Mouse (Mus musculus): ENCODE results near the gene Sulf2. TPM values are rescaled to one million over a fixed set of nuclear protein-coding genes. Genes with fewer than 3 reads are reported as not detected.

Gene Sulf2
- total RNA-seq, 1 experiment from 2014 or later = 60.7 TPM

- no peak for DNase-seq
Observed at GRCm38 (mm10) chr2:166085780-166086179, 69.7 kb downstream of the Sulf2 start.

GRCm38 (mm10) chr2:166084964-166085363, 70.5 kb downstream of the Sulf2 start:
- peak; percentile 84 for DNase-seq

- no peak for DNase-seq
Observed at GRCm38 (mm10) chr2:166084111-166084510, 71.4 kb downstream of the Sulf2 start.

- DNase-seq = peak; percentile 20
Observed at GRCm38 (mm10) chr2:166083542-166084031, 71.9 kb downstream of the Sulf2 start.

GRCm38 (mm10) chr2:166082661-166083060, 72.8 kb downstream of the Sulf2 start:
- DNase-seq = no peak

GRCm38 (mm10) chr2:166082193-166082592, 73.3 kb downstream of the Sulf2 start:
- peak; percentile 90 for DNase-seq

- peak; percentile 76 for DNase-seq
Observed at GRCm38 (mm10) chr2:166080967-166081750, 74.3 kb downstream of the Sulf2 start.

GRCm38 (mm10) chr2:166079961-166080885, 75.2 kb downstream of the Sulf2 start:
- DNase-seq = peak; percentile 88

GRCm38 (mm10) chr2:166079231-166079630, 76.2 kb downstream of the Sulf2 start:
- no peak for DNase-seq

GRCm38 (mm10) chr2:166077371-166077770, 78.1 kb downstream of the Sulf2 start:
- DNase-seq = no peak

GRCm38 (mm10) chr2:166074322-166074721, 81.1 kb downstream of the Sulf2 start:
- DNase-seq = no peak

- DNase-seq = no peak
Observed at GRCm38 (mm10) chr2:166073082-166073481, 82.4 kb downstream of the Sulf2 start.

- DNase-seq = no peak
Observed at GRCm38 (mm10) chr2:166071889-166072288, 83.6 kb downstream of the Sulf2 start.

GRCm38 (mm10) chr2:166071481-166071880, 84.0 kb downstream of the Sulf2 start:
- no peak for DNase-seq

GRCm38 (mm10) chr2:166069738-166070137, 85.7 kb downstream of the Sulf2 start:
- DNase-seq = no peak

GRCm38 (mm10) chr2:166069164-166069563, 86.3 kb downstream of the Sulf2 start:
- no peak for DNase-seq

GRCm38 (mm10) chr2:166068261-166068660, 87.2 kb downstream of the Sulf2 start:
- no peak for DNase-seq

GRCm38 (mm10) chr2:166066434-166066833, 89.0 kb downstream of the Sulf2 start:
- DNase-seq = no peak

GRCm38 (mm10) chr2:166062431-166062830, 93.0 kb downstream of the Sulf2 start:
- DNase-seq = no peak

- no peak for DNase-seq
Observed at GRCm38 (mm10) chr2:166062008-166062407, 93.5 kb downstream of the Sulf2 start.

GRCm38 (mm10) chr2:166059684-166060423, 95.6 kb downstream of the Sulf2 start:
- peak; percentile 78 for DNase-seq

- no peak for DNase-seq
Observed at GRCm38 (mm10) chr2:166054002-166054539, 101.4 kb downstream of the Sulf2 start.

All from adrenal gland, postnatal 14 days (tissue).